Mouse (Mus musculus) left cerebral cortex, adult 18-20 months (tissue): ENCODE data around the gene Rel. TPM values are rescaled to one million over a fixed set of nuclear protein-coding genes. Genes with fewer than 3 reads are reported as not detected.

Source experiments
- DNase-seq, 2 experiments: peaks; one replicate each; pipeline ENCODE4 v3.0.0; 2021 to 2022; ENCODE audit warnings: low spot score in 2 of 2, mixed read lengths in 1 of 2
- total RNA-seq, 2 experiments: library from RNA; stranded (reverse); gene quantifications; 2 replicates each; pipeline ENCODE4 v1.2.3; 2021

The Rel gene
- total RNA-seq, 2 experiments from 2014 or later = 3.4 to 3.5 TPM

- DNase-seq = no peak
These were observed 24.7 kb downstream of the Rel start for GRCm38 (mm10) chr11:23746102-23746501.

DNA sequence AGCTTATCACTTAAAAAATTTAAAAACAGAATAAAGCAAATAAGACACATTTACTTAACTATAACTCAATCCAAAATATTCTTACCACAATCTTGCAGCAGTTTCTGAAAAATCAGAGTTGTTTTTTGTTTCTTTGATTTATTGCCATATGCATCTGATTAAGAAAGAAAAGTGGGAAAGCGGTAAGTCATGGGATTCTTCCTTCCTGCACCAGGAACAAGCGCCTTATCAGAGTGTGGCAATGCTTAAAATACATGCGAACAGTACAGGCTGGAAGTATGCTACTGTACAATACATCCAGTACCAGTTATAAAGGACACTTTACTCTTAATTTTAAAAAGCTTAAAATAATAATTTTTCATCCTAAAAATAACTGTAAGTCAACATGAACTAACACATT lies 26.4 kb downstream of the Rel start:
- no peak for DNase-seq

DNA sequence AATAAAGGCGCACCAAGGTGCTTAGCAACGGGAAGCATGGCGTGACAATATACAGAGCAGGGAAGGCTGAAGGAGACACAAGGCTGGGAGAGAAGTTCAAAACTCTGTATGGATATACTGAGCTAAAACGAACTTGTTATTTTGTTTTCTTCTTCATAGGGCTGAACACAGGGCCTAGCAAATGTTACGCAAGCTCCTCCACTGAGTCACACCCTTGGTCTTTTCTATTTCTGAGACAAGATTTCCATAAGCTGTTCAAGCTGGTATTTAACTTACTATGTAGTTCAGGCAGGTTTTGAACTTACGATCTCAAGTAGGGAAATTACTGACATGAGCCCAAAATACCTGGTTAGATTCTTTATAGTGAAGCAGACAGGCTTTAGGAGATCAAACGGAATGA lies 29.4 kb downstream of the Rel start:
- DNase-seq = no peak

DNA sequence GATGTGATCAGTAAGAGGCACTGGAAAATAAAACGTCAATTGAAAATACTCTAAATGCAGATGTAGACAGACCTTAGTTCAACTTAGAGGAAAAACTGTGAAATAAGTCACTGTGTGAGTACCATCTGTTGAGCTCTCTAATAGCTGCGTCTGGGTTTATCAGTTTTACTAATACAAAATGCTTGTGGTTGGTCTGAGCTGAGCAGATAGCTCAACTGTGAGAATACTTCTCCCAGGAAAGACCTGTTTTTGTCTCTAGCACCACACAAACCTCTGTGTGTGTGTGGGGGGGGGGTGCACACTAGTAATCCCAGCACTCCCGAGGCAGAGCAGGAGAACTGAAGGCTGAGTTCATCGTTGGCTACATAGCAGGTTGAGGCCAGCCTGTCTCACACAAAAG lies 29.9 kb downstream of the Rel start:
- no peak for DNase-seq

GRCm38 (mm10) chr11:23735820-23736470 lies 34.8 kb downstream of the Rel start:
- no peak for DNase-seq

DNA sequence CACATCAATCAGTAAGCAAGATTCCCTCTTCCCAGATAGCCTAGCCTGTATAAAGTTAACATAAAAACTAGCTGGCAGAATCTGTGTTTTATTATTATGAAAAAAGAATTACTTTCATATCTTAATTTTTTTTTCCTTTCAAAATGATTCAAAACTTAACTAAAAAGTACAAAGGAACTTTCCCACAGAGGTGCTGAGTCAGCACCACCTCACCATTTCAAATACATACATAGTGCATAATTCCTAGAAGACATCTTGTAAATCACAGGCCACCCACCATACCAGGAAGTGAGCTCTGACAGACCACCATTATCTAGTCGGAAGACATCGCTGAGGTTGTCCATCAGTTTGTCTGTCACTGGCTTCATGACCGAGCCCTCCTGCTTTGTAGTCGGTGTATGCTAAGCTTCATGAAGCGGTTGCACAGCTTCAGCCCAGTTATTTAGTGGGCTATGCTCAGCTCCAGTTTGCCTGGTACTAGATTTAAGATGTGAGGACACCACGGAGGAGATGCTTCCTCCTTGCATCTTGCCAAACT lies 36.0 kb downstream of the Rel start:
- DNase-seq = no peak

- DNase-seq = no peak
These were observed 37.9 kb downstream of the Rel start for GRCm38 (mm10) chr11:23732840-23733239.

- no peak for DNase-seq
These were observed 40.6 kb downstream of the Rel start for GRCm38 (mm10) chr11:23730120-23730519.

DNA sequence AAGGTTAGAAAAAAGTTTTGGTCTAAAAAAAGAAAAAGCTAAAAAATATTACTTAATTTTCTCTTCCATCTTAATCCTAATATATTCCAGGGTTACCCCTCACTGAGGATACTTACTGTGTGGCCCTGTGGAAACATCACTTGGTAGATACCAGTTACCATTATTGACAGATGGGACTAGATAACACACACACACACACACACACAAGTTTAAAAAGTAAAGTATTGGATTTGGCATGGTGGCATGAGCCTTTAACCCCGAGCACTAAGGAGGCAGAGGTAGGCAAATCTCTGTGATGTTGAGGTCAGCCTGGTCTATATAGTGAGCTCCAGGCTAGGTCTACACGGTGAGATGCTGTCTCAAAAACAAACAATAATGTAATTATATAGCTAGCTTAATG lies 42.6 kb downstream of the Rel start:
- DNase-seq = no peak

DNA sequence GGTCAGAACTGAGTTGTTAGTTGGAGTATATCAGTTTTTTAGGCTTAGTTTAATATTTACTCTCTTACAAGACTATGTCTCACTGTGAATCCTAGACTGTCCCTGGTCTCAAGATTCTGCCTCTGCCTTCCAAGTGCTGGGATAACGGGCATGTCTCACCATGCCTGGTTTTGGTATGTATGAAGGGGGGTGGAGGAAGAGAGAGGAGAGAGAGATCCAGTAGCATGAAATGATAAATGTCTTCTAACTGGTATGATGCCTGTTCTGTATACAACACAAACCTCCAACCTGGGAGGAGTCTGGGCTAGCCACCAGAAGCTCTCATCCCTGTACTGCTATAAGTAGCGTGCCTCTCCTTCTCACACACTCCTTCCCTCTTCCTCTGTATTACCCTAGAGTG lies 44.3 kb downstream of the Rel start:
- no peak for DNase-seq

- DNase-seq = no peak
These were observed 44.9 kb downstream of the Rel start for GRCm38 (mm10) chr11:23725850-23726249.

- no peak for DNase-seq
These were observed 48.4 kb downstream of the Rel start for GRCm38 (mm10) chr11:23722326-23722725.

DNA sequence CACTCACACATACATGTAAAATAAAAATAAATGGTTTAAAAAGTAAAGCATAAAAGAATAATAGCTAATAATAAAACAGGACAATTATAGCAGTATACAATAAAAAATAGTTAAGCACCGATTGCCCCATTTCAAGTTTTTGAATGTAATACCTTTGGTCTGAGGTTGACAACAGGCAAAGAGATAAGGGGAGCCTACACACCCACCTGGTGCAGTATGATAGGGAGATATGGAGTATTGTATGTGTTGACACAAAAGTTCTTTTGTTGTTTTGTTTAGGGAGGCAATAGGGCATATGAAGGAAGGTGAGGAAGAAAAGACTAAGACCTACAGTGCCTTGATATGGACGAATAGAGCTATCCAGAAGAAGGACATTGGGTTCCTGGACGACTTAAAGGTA lies 50.9 kb downstream of the Rel start:
- DNase-seq = no peak

DNA sequence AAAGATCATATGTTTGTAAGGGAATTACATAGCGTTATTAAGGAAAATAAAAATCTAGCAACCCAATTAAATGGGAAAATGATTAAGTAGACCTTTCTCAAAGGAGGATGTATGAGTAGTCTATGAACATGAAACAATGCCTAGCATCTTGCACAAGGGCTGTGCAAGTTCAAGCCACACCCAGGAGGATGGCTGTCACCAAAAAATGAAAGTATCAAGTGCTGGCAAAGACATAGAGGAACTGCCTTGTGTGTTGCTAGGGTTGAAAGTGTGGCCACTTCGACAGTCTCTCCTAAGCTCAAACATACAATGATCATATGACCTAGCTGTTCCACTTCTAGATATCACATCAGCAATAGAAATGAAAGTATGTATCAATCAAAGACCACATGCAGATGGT lies 51.9 kb downstream of the Rel start:
- no peak for DNase-seq

DNA sequence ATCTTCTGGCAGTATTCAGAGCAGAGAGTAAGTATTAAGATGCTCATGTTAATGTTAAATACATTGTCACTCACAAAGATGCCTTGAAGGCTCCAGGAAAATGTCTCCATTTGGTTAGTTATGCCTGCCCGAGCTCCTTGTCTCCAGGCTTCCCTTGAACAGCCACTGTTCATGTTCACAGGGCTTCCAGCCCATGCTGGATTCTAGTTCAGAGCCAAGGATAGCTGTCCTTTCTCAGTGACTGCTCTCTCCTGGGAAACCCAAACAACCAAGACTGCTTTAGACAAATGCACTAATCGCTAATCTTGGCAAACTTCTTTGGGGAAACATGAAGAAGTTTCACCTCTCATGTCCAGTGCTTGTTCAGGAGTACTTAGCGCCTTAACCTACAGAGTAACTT lies 58.5 kb downstream of the Rel start:
- no peak for DNase-seq

GRCm38 (mm10) chr11:23704604-23705294 lies 66.0 kb downstream of the Rel start:
- DNase-seq = no peak

DNA sequence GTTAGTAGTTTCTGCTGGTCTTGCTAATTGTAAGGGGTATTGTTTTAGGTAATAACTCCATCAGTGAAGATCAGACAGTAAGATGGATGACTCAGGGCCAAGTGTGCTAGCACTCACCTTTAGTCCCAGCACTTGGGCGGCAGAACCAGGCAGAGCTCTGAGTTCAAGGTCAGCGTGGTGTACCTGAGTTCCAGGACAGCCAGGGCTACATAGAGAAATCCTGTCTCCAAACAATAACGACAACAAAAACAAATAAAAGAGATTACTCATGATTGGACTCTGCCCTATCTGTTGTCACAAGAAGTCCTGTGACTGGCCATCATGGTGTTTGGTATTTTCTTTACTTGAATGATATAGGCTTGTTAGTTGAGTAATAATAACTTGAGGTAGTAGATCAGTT lies 68.9 kb downstream of the Rel start:
- no peak for DNase-seq

- DNase-seq = no peak
These were observed 71.2 kb downstream of the Rel start for GRCm38 (mm10) chr11:23699414-23700095.

DNA sequence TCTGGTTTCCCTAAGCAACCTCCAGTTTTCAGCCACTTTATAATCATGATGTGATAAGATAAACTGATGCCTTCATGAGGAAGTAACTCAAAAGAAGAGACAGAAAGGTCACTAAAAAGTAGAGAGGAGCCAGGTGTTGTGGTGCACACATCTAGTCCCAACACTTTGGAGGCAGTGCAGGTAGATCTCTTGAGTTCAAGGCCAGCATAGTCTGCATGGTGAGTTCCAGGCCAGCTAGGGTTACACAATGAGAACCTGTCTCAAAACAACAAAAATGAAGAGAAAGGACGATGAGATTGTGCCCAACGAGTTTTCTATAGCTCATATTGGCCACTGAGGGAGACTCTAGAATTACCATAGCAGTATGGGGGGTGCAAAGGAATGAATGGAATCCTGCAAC lies 72.2 kb downstream of the Rel start:
- no peak for DNase-seq

DNA sequence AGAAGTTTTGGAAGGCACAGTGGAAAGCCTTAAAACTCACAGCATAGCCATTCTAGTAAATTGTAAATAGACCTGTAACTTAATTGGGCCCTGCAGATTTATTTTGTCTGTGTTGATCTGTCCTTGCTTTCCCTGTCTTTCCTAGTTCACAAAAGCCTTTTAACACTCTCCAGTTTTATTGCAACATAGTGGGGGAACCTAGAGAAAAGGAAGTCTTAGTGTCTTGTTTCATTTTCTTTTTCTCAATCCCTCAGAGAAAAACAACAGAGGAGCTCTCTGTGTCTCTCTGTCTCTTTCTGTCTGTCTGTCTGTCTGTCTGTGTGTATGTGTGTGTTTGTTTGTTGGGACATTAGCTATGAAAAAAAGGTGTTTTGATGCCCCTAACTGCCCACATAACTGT lies 74.9 kb downstream of the Rel start:
- DNase-seq = no peak

DNA sequence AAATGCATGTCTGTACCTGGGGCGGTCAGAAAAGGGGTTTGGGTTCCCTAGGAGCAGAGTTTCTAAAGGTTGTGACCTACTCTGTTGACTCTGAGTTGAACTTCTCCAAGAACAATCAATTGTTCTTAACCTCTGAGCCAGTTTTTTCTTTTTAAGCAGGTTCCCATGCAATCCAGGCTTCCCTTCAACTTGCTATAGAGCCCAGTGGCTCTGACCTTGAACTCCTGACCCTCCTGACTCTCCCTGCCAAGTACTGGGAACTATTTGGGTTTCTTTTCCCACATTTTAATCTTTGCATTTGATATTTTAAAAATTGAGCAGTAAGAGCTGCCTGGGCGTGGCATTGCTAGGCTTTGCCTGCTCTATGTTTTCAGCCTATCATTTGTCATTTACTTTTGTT lies 77.5 kb downstream of the Rel start:
- DNase-seq = no peak

DNA sequence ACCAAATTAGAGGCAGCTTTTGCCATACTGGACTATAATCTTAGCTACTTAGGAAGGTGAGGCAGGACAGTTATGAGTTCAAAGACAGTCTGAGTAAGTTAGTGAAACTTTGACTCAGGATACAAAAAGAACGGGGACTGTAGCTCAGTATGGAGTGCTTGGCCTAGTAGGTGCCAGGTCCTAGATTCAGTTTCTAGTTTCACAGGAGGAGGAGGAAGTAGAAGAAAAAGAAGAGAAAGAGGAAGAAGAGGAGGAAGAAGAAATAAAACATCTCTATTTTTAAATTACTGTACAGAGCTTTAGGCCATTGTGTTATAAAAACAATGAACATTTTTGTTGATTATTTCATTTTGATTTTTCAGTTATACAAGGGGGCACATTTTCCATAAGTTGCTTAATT lies 82.7 kb downstream of the Rel start:
- no peak for DNase-seq
